Mouse (Mus musculus) frontal cortex, postnatal 25 days (tissue): ENCODE measurements around the gene Olfr1164.

Experiments used
- DNase-seq, 2 experiments: peaks; one replicate each; pipeline ENCODE4 v3.0.0; 2022; ENCODE audit warnings: low spot score in 2 of 2

The Olfr1164 gene

DNA sequence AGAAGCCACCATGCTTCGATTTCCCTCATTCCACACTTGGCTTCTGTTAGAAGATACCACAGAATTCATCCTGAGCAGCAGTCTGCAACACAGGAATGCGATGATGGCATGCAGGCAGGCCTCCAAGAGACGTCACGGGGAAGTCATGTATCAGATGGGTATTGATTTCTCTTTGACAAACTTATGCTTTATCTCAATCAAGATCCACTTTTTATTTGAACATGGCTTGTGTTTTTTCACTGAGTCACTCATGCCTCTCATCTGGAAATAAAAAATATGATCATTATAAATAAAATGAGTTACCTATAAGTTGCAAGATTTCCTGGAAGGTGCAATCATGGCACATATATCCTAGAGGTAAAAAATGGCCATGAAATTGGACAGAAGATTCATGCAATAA is at the start of gene Olfr1164:
Gene Olfr1164, minus strand, starts transcription at position 101 of the 400 bp plus-strand sequence.
- no peak for DNase-seq

GRCm38 (mm10) chr2:88128172-88128571 is 34.4 kb upstream of the Olfr1164 start, which contains the start of gene Olfr1166:
TSS of gene Olfr1166 (minus strand) at chr2:88128272.
- no peak for DNase-seq

GRCm38 (mm10) chr2:88071730-88072129 is 22.0 kb downstream of the Olfr1164 start, which contains the start of gene Olfr1163:
TSS of gene Olfr1163 (minus strand) at chr2:88071830.
- no peak for DNase-seq

- no peak for DNase-seq
Measured at GRCm38 (mm10) chr2:88063587-88063986, 30.2 kb downstream of the Olfr1164 start.

GRCm38 (mm10) chr2:88051029-88051428 is 42.7 kb downstream of the Olfr1164 start, which contains the start of gene Olfr1162:
TSS of gene Olfr1162 (minus strand) at chr2:88051129.
- no peak for DNase-seq
